Mouse (Mus musculus): ENCODE results near the gene Rragd. TPM values are rescaled to one million over a fixed set of nuclear protein-coding genes. Genes with fewer than 3 reads are reported as not detected.
"Not testable (repeated sequence)": the region's sequence is repeated elsewhere in the genome, so short reads cannot be mapped to it uniquely, and the experiment has no call there.

The Rragd gene
- total RNA-seq, 2 experiments from 2014 or later: 75.9 to 79.1 TPM

DNA sequence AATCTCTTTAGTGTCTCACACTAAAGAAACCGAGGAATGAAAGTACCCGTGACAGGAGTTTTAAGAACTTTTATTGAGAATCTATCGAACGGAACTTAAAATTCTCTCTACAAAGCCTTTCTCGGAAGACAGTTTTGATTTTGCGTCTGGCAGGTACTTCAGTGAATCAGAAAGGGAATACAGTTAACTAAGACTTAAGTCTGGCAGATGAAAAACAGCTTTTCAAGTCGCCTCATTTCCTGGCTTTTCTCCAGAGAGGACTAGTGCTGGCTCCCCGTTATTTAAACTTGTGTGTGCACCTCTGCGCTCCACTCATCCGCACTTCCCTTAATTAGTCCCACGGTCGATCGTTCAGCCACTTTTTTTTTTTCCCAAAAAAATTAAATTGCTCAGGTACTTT is 1.4 kb downstream of the Rragd start:
- DNase-seq (ENCODE audit: low spot score): no peak
- intact Hi-C loops (cut with DNase I): no loop called here

DNA sequence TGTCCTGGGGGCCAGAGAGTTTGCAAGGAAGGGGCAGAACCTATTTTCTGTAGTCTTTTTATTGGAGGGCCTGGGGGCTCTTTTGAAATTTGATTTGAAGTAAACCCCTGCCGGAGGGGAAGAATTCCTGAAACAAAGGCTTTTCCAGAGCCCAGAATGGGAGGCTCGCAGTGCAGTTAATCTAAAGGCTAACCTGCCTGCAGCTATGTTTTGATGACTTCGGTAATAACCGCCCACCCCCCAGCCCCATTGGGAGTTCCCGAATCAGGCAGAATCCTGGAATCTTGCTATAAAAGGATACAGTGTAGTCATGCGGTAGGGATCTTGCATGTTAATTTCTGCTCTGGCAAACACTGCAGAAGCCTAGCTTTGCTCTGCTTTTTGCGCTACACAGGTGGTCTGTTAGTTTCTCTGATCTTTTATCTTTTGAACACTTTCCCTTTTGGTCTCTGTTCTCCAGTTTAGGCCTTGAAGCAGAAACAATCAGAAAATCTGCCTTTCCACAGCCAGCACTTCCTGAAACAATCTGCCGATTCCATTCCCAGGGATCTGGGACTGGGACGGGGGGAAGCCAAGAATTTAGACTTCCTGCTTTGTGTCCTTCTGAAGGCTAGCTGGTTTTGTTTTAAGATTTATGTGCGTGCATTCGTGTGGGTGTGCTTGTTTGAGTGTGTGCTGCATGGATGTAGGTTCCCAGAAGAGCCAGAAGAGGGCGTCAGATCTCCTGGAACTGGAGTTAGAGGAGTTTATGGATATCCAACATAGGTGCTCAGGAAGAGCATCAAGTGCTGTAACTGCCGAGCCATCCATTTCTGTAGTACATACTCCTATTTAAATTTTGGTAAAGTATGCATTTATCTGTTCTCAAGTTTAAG is 2.2 kb downstream of the Rragd start:
- no peak for DNase-seq (ENCODE audit: low spot score)
- intact Hi-C loops (cut with DNase I): no loop called here

DNA sequence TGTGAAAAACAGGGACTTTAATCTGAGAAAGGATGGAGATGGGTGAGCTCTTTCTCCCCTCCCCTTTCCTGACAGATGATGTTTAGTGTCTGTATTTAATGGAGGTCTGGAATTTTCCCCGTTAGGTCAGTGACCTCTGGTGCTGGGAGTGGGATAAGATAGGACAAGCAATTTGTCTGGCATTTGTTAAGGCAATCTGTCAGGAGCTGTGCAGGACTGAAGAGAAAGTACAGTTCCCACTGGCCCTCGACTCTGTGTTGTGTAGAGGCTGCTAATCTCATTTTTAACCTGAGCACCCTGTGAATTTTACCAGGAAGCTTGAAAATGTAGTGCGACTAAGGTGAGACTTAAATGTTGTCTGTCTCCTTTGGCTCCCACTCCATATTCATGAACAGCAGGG is 2.8 kb downstream of the Rragd start:
- intact Hi-C loops (cut with DNase I): no loop called here
- no peak for DNase-seq (ENCODE audit: low spot score)

DNA sequence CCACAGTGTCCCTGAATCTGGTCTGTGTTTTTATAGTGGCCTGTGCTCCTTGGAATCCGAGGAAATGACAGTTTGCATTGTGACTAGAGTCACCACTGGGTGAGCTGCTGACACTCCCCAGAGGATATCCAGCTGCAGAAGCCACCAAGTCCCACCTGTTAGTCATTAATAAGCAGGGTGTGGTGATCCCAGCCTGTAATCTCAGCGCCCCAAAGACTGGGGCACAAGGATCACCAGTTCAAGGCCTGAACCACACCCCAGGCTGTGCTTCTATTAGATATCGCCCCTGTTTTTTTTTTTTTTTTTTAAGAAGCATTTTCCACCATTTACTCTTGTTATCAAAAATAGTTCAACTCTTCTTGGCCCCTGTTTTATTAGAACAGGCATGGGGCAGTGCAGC is 4.2 kb downstream of the Rragd start:
- intact Hi-C loops (cut with DNase I): no loop called here
- DNase-seq (ENCODE audit: low spot score): no peak

DNA sequence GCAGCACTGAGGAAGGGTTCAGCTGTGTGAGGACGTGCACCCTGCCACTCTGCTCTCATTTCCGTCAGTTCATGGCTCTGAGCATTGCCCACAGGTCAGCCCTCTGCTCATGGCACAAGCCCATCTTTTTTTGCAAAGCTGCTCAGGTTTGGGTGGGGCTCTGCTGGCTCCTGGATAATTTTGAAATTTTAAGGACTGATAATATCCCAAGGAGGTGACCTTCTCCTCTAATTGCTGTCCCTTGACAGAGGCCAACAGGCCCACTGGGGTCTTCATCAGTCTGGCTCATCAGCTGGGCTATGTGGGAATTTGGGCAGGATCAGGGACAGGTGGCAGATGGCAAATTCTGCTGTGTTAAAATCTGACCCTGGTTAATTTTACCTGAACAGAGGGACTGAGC is 6.5 kb downstream of the Rragd start:
- DNase-seq (ENCODE audit: low spot score): no peak
- intact Hi-C loops (cut with DNase I): no loop called here

DNA sequence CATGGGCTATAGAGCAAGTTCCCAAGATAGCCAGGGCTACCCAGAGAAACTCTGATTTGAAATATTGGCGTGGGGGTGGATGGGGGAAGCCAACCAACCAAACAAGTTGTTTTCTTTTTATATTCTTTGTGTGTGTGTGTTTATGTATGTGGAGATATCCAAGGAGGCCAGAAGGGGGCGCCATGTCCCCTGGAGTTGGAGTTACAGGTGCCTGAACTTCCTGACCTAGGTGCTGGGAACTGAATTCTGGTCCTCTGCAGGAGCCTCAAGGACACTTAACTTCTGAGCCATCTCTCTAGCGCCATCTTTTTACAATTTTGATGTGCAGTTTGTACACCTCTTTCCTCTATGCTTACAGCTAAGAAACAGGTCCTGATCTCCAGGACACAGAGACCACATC is 11.3 kb downstream of the Rragd start:
- DNase-seq (ENCODE audit: low spot score): no peak
- intact Hi-C loops (cut with DNase I): no loop called here

DNA sequence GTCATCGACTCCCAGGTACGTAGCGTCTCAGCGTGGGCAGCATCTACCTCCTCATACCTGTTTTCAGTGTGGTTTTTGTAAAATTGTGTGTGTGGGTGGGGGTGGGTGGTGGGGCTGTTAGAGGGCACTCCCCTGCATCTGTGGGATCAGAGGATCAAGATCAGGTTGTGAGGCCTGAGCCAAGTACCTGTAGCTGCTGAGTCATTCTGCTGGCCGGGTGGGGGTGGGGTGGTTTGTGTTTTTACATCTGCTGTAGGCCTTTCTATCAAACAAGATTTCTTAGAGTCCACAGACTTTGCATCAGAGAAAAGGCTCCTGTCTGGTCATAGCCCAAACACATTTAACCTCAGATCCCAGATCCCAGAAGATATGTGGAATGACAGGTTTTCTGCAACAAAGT is 13.2 kb downstream of the Rragd start:
- intact Hi-C loops (cut with DNase I): no loop called here
- no peak for DNase-seq (ENCODE audit: low spot score)

DNA sequence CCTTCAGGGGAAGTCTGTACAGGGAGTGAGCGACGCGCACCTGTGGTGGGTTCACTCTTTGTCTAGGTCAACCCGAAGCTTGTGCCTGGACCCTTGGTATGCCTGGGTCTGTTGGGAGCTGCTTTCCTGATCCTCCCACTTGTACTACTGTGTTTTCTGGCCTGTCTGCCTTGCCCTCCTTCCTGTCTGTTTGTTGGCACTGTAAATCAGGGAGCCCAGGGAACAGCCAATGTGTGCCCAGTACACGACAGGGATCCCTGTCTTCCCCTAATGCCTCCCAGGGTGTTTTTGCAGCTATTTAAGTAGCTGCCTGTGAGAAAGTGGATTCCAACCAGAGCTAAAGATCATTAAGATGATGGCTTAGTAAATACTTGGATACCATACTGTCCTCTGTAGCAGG is 14.7 kb downstream of the Rragd start:
- DNase-seq (ENCODE audit: low spot score): no peak
- intact Hi-C loops (cut with DNase I): no loop called here

DNA sequence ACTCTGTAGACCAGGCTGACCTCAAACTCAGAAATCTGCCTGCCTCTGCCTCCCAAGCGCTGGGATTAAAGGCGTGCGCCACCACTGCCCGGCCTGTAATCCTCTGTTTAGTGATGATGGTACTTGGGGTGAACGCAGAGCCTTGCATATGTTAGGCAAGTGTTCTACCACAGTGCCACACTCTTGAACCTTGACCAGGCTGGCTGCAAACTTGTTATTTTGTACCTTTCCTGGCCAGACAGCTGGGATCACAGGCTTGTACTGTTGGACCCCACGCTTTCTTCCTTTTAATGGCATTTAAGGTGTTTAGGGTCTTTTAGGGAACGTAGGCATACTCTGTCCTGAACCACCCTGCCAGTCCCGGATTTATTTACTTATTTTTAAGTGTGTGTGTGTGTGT is 16.2 kb downstream of the Rragd start:
- no peak for DNase-seq (ENCODE audit: low spot score)
- intact Hi-C loops (cut with DNase I): no loop called here

DNA sequence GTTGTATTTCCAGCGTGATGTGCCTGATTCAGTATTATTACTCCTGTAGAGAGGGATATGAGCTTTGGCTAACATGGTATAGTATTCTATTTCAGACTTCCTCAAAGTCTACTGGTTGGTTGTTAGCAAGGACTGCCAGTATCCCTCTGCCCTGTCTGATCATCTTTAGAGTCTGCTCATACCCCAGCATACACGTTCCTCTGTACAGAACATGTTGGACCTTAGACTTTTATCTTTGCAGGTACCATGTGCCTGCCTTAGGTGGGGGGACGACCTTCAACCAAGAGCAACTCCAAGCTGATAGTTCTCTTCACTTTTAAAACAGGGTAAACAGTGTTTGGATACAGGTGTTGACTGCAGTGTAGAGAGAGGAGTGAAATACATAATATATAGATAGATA is 19.2 kb downstream of the Rragd start:
- DNase-seq (ENCODE audit: low spot score): no peak
- intact Hi-C loops (cut with DNase I): no loop called here

DNA sequence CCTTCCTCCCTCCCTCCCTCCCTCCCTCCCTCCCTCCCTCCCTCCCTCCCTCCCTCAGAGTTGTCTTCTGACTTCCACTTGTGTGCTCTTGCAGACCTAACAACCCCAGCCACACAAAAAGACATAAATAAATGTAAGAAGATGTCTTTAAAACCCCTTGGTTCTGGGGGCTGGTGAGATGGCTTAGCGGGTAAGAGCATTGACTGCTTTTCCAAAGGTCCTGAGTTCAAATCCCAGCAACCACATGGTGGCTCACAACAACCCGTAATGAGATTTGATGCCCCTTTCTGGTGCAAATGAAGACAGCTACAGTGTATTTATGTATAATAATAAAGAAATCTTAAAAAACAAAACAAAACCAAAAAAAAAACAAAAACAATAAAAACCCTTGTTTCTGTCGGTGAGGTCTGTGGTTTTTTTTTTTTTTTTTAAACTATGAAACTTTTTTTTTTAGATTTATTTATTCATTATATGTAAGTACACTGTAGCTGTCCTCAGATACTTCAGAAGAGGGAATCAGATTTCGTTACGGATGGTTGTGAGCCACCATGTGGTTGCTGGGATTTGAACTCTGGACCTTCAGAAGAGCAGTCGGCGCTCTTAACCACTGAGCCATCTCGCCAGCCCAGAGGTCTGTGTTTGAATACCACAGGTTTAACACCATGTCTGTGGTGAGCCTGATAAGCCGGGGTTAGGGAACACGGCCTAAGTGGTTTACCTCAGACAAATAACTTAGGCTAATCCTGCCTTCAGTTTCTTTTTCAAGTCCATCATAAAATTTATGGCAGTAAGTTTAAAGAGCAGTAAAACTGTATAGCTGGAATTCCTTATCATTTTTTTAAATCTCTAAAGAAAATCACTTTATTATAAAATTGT is 23.0 kb downstream of the Rragd start:
- intact Hi-C loops (cut with DNase I); DNase-seq (ENCODE audit: low spot score): not testable (repeated sequence)

DNA sequence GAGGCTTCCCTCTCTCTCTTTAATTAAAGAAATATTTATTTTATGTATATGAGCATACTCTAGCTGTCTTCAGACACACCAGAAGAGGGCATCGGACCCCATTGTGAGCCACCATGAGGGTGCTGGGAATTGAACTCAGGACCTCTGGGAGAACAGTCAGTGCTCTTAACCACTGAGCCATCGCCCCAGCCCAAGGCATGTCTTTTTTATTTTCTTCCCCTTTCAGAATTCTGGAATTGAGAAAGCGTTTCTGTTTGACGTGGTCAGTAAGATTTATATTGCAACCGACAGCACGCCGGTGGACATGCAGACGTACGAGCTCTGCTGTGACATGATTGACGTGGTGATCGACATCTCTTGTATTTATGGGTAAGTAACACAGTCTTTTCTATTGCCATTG is 24.0 kb downstream of the Rragd start:
- intact Hi-C loops (cut with DNase I): no loop called here
- no peak for DNase-seq (ENCODE audit: low spot score)

DNA sequence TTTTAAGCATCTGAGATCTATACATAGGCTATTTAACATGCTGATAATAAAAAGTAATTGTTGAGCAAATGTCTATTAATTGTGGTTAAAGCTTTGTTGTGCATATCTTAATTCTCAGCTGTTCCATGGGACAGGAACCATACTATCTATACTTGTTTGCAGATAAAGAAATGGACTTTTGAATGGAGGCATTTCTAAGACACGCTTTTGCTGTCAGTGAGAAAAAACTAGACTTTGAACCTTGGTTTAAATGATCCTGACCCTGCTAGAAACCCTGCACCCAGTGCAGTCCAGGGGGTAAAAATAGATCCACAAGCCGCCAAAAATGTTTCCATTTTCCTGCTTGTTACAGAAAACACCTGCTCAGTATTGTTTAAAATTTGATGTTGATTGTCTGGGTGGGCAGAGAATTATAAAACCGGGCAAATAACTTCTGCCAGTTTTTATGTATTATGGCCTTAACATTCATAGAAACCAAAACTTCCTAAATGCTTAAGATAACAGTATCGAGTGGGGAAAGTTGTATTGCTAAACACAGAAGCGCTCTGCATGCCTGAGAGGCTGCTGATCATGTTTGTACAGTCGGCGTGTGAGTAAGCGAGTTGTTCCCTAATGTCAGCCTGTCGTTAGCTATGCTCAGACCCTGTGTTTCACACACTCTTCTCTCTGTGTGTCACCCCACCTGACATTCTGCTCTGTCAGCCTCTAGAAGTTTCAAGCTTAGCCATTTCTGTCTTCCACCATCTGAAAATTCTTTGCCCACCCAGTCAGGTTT is 24.8 kb downstream of the Rragd start:
- no peak for DNase-seq (ENCODE audit: low spot score)
- intact Hi-C loops (cut with DNase I): no loop called here

DNA sequence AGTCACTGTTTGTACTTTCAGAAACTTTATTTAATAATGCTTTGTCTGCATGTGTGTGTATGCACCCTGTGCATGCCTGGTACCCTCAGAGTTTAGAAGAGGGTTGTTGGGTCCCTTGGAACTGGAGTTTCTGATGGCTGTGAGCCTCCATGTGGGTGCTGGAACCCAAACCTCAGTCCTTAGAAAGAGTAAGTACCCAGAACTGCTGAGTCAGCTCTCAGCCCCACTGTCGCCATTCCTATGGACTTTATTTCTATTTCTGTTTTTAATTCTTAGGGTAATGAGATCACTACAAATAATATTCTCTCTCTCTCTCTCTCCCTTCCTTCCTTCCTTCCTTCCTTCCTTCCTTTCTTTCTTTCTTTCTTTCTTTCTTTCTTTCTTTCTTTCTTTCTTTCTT is 27.2 kb downstream of the Rragd start:
- intact Hi-C loops (cut with DNase I): loop anchor here (10.0 kb wide), 1 partner anchor 355 kb away; the partner anchor contains the start of gene Mdn1
- no peak for DNase-seq (ENCODE audit: low spot score)

DNA sequence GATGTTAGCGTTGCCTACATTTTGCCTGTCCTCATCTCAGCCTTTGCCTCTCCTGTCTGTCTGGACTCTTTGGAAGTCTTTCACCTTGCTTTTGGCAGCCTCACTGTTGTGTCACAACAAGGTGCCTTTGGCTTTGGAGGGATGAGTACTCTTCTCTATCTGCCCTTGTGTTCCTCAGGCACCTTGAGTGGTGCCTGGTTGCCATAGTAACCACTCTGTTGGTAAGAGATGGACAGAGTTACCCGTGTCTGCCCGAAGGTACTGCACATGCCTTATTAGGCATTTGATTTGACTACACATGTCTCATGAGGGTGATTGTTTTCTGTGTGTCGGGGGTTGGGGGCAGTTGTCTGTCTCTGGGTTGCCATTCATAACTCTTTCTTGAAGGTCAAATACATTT is 29.6 kb downstream of the Rragd start:
- intact Hi-C loops (cut with DNase I): loop anchor here (10.0 kb wide), 1 partner anchor 358 kb away; the partner anchor contains the start of gene Mdn1
- DNase-seq (ENCODE audit: low spot score): no peak

DNA sequence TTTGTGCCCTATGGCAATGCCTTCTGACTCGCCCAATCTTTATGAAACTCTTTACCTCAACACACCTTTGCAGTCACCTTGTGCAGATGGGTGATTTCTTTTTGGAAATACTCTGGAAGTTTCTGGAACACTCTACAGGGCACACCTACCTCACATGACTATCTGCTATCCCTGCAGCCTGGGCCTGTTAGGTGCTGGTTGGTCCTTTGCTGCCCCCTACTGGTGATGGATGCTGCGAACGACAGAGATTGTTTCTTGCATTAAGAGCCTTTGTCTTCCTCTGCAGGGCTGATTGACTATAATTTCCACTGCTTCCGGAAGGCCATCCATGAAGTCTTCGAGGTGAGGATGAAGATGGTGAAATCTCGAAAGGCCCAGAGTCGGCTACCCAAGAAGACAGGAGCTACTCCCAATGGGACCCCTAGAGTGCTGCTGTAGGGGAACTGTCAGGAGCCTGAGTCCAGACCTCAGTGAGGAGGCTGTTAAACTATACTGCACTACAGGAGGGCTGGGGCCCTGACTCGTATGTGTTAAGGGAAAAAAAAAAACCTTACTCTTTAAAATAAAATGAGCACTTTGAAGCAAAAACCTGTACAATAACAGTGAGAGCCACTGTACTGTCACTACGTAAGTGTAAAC is 35.6 kb downstream of the Rragd start:
- intact Hi-C loops (cut with DNase I): loop anchor here (5.0 to 10.0 kb wide), 3 partner anchors 99 to 364 kb away; partner anchors contain the start of gene Mdn1
- peak; percentile 64 for DNase-seq (ENCODE audit: low spot score)

DNA sequence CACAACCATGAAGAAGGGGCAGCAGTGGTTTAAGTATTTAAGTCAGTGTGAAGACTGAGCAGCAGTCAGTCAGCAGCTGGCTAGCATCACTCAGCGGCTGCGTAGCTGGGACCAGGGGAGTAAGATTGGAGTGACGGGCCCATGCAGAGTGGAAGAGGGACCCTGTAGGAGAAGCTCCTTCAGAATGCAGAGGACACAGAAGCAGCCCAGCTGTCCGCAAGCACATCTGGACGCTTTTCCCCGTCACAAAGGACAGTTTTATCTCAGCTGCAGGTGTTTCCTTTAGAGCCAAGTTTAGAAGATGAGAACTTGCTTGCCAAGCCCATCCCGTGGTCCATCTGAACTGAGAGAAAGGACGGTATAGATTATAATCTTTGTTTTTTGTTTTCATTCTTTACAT is 41.6 kb downstream of the Rragd start:
- no peak for DNase-seq (ENCODE audit: low spot score)
- intact Hi-C loops (cut with DNase I): no loop called here

DNA sequence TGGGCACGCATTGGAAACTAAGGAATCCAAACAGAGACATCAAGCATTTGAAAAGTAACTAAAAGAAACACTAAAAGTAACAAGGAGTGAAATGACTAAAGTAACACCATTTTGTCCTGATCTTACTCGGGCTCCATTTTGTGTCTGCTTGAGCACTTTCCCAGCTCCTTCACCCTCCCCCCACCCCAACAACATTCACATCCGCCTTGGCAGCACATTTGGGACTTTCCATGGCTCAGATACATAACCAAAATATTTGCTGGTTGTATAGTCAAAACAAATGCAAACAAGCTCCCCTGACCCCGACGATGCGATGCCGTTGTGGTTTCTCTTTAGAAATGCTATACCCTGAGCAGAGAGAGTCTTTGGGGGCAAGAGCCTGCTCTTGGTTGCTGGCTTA is 46.3 kb downstream of the Rragd start:
- no peak for DNase-seq (ENCODE audit: low spot score)
- intact Hi-C loops (cut with DNase I): no loop called here

DNA sequence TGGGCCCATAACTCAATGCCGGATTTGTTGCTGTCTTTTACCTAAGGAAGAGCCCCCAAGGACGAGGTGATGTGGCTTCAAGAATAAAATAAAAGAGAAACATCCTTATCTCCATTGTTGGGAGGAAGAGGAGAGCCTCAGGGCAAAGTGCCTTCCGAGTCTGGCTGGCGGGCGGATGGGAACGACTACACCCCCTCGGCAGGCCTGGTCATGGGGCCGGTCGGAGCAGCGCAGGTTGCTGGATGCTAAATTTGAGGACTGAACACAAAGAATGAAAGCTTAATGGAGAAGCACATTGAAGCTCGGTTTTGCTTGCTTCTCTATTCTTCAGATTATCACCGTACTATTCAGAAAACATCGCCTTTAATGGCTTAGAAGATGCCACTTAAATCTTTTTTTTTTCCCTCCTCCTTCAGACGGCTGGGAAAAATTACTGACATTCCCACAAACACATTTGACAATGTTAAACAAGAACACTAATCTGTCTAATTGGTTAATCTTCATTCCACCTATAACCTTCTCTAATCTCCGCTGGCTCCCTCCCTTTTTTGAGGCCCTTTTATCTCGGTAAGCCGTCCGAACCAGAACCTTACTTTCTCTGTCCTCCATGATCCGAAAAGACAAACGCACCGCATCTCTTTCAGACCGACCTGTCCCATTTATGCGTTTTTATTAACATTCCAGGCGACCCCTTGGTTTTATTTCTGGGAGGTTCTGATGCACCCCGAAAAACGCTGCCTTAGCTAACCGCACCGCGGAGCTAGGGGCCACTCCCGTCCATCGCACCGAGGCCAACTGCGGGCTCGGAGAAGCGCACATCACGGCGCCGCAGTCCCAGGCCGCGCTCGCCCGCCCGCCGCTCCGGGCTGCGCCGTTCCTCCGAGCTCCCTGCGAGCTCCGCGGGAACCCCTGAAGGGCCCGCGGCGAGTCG is 47.7 kb downstream of the Rragd start:
- intact Hi-C loops (cut with DNase I): loop anchor here (1.0 to 5.0 kb wide), 4 partner anchors 87 to 413 kb away; partner anchors contain the start of genes Casp8ap2 and Lyrm2
- DNase-seq (ENCODE audit: low spot score): no peak

Measured in heart, postnatal 25 days (tissue).